Mouse (Mus musculus) testis, adult 2 months (tissue): ENCODE data around the gene Card6.

ENCODE experiments used
- CTCF ChIP-seq: fragments of 200-500 bp; IDR thresholded peaks from 2 replicates; pipeline ENCODE4 v1.5.1; 2012; ENCODE audit warnings: low read depth, mild to moderate bottlenecking, inconsistent platforms, low read length, moderate library complexity; ENCODE audit not compliant: control insufficient read depth, insufficient read depth, insufficient replicate concordance
- POLR2A ChIP-seq: fragments of 200-500 bp; IDR thresholded peaks from 2 replicates; pipeline ENCODE4 v1.6.1; 2012; ENCODE audit warnings: low read depth, mild to moderate bottlenecking, inconsistent platforms, low read length, moderate library complexity; ENCODE audit not compliant: control insufficient read depth

DNA sequence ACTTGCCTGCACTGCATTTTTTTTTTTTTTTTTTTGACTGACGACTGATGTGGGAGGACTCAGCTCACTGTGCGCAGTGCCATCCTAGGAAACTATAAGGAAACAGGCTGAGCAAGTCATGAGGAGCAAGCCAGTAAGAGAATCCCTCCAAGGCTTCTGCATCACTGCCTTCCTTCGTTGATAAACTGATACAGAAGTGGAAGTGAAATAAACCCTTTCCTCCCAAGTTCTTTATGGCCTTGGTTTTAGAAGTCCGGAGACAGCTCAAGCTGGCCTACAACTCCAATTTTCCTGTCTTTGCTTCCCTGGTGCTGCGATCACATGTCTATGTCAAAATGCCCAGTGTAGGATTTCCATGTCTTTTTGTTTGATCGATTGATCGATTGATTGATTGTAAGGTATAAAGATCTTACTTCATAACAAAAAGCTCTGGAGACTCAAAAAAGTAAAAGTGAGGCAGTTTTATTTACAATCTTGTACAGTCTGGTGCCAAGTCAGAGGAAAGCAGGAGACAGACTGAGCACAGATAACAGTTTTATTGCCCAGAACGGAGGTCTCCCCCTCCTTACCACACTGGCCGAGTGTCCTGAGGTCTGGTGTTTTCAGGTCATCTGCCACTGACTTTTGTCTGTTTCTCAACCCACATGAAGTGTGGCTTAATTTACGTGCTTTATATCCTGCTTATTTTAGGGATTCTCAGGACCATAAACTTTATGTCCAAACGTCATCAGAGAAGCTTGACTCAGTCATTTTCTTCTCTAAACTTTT lies 12.6 kb downstream of the Card6 start:
- TF ChIP-seq CTCF: no peak
- no peak for TF ChIP-seq POLR2A
